Mouse (Mus musculus): ENCODE results near the gene Atp2a3. TPM values are rescaled to one million over a fixed set of nuclear protein-coding genes. Genes with fewer than 3 reads are reported as not detected.
A peak's percentile ranks its signal among the peaks of the same experiment; 100 is the strongest.

Gene Atp2a3
- polyA plus RNA-seq, 1 experiment from 2014 or later, result 33.1 TPM

DNA sequence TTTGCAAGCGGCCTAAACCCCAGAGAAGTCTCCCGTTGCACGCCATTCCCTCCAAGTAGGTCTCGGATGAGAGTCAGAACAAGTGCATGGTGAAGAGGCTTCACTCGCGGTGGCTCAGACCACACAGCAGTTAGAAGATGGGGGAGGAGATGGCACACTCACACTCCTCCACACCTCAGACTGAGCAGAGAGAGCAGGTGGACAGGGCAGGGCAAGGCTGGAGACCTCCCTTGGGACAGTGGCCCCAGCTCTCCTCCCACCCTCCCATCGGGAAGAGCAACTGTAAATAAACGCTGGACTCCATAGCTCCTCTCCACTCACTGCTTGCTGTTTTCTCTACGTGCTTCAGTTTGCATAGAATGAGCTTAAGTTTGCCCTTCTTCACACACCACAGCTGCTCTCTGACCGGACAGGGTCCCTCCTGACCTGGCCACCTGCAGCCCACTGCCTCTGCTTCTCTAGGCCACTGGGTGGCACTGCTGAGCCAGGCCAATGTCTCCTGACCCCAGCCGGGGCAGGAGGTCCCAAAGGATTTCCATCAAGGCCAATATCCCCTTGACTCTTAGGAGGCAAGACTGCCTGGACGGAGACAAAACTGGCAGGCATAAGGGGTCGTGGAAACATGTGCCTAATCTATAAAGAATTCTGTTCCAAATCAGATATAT is 34.6 kb upstream of the Atp2a3 start:
- no peak overlapping the region for H3K27ac ChIP-seq (ENCODE audit: low read length)
- H3K9ac ChIP-seq (replicated peaks; ENCODE audit: low read depth), result no peak overlapping the region
- TF ChIP-seq EP300 (IDR thresholded peaks at IDR 0.05), result no peak
- peak; percentile 99 for TF ChIP-seq CTCF (IDR thresholded peaks at IDR 0.05)
- no peak overlapping the region for H3K4me2 ChIP-seq (replicated peaks; ENCODE audit: low read depth, low read length)
- H3K27me3 ChIP-seq (replicated peaks; ENCODE audit: insufficient read depth, low read length), result no peaks in the 10 kb centered on the region
- no peaks in the 10 kb centered on the region for H3K4me1 ChIP-seq (ENCODE audit: insufficient read depth, low read depth, low read length)
- WGBS, result 46% methylated on average over 13 of the region's 13 CpGs
- peak; percentile 63 for DNase-seq (ENCODE audit: low spot score)
- H3K36me3 ChIP-seq (ENCODE audit: insufficient read depth, low read length), result peaks cover 10% of the 10 kb centered on the region; the same call in 1 of the 2 replicates
- no peak overlapping the region for H3K4me3 ChIP-seq (ENCODE audit: low read depth, low read length)
- ATAC-seq, result peak; percentile 59
- H3K9me3 ChIP-seq (ENCODE audit: low read length), result no peaks in the 10 kb centered on the region

DNA sequence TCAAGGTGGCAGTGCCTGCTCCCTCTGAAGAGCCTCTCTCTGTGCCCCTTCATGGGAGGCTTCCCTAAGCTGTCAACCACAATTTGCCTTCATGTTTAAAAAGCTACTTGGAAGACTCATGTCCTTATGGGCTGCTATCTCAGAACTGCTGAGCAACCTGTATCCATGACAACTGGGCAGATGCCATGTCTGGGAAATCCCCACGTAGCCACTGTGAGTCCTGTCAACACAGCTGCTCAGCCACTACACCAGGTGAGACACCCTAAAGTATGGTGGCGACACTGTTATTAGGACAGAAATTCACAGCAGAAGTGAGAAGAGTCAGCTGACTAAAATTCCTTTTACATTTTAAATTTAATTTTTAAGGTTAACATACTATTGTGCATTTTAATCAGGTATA is 32.5 kb upstream of the Atp2a3 start:
- Histone ChIP-seq H3K4me1 (ENCODE audit: insufficient read depth, low read depth, low read length) (no peaks in the 10 kb centered on the region), H3K9ac (replicated peaks; ENCODE audit: low read depth) (no peak overlapping the region), H3K4me2 (replicated peaks; ENCODE audit: low read depth, low read length) (no peak overlapping the region), H3K27ac (ENCODE audit: low read length) (no peak overlapping the region), H3K36me3 (ENCODE audit: insufficient read depth, low read length) (peaks cover 6% of the 10 kb centered on the region; the same call in 1 of the 2 replicates), H3K4me3 (ENCODE audit: low read depth, low read length) (no peak overlapping the region), H3K9me3 (ENCODE audit: low read length) (no peaks in the 10 kb centered on the region), H3K27me3 (replicated peaks; ENCODE audit: insufficient read depth, low read length) (no peaks in the 10 kb centered on the region)
- WGBS, result 53% methylated on average over 2 of the region's 2 CpGs
- DNase-seq (ENCODE audit: low spot score), result no peak
- TF ChIP-seq EP300 (IDR thresholded peaks at IDR 0.05) (no peak), CTCF (IDR thresholded peaks at IDR 0.05) (no peak)
- no peak for ATAC-seq

DNA sequence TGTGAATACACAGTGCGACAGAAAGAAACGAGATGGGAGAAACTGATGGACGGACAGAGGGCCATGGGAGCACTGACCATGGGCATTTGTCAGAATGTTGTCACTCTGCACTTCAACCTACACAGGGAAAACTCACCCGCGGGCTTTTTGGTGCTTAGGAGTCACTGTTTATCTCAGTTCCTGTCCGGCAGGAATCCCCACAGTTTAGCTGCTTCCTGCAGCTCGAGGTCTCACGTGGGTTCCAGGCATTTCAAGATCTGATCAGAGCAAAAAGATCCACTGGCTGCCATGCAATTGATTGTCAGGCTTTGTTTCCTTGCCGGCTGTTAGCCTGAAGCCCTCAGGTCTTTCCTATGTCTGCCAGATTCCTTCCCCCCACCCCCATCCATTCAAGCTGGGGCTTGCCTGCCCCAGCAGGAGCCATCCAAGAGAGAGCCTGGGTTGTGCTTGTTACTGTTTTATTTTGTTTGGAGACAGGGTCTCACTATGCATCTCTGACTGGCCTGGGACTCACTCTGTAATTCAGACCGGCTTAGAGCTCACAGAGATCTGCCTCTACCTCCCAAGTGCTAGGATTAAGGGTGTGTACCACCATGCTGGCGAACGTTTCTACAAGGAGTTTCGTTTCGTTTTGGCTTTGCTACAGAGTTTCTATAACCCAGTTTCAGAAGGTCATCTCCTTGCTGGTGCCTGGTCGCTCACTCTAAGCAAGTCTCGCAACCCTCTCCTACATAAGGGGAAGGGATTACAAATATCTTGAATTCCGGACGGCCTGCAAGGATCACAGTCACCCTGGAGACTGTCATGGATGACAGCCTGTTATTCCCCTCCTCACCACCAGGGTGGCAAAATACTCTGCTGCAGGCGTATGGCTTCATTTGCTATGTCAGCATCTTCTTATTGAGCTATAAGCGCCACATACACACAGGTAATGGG is 20.5 kb upstream of the Atp2a3 start:
- TF ChIP-seq CTCF (IDR thresholded peaks at IDR 0.05) (peak; percentile 91), EP300 (IDR thresholded peaks at IDR 0.05) (0 out of 2 replicates have a peak, but pooled peaks have one; percentile 13)
- peak; percentile 89 for DNase-seq (ENCODE audit: low spot score)
- Histone ChIP-seq H3K4me1 (ENCODE audit: insufficient read depth, low read depth, low read length) (peaks cover 14% of the 10 kb centered on the region), H3K9ac (replicated peaks; ENCODE audit: low read depth) (no peak overlapping the region), H3K9me3 (ENCODE audit: low read length) (no peaks in the 10 kb centered on the region), H3K27me3 (replicated peaks; ENCODE audit: insufficient read depth, low read length) (no peaks in the 10 kb centered on the region), H3K4me3 (ENCODE audit: low read depth, low read length) (peak overlapping the region; percentile 27), H3K4me2 (replicated peaks; ENCODE audit: low read depth, low read length) (peak overlapping the region; percentile 53), H3K36me3 (ENCODE audit: insufficient read depth, low read length) (no peaks in the 10 kb centered on the region), H3K27ac (ENCODE audit: low read length) (peak overlapping the region; percentile 68; the same call in 1 of the 2 replicates)
- WGBS, result 27% methylated on average over 20 of the region's 20 CpGs
- peak; percentile 80 for ATAC-seq

- H3K27ac ChIP-seq (ENCODE audit: low read length), result peak overlapping the region; percentile 84
- no peaks in the 10 kb centered on the region for H3K27me3 ChIP-seq (replicated peaks; ENCODE audit: insufficient read depth, low read length)
- H3K4me1 ChIP-seq (ENCODE audit: insufficient read depth, low read depth, low read length), result peaks cover 26% of the 10 kb centered on the region
- ATAC-seq (peak; percentile 55), DNase-seq (ENCODE audit: low spot score) (peak; percentile 62)
- H3K36me3 ChIP-seq (ENCODE audit: insufficient read depth, low read length), result no peaks in the 10 kb centered on the region
- no peak overlapping the region for H3K9ac ChIP-seq (replicated peaks; ENCODE audit: low read depth)
- H3K4me3 ChIP-seq (ENCODE audit: low read depth, low read length), result no peak overlapping the region
- 28% methylated on average over 7 of the region's 7 CpGs for WGBS
- no peak overlapping the region for H3K4me2 ChIP-seq (replicated peaks; ENCODE audit: low read depth, low read length)
- no peaks in the 10 kb centered on the region for H3K9me3 ChIP-seq (ENCODE audit: low read length)
- no peak; the same call in 1 of the 2 replicates for TF ChIP-seq EP300 (IDR thresholded peaks at IDR 0.05)
- TF ChIP-seq CTCF (IDR thresholded peaks at IDR 0.05), result no peak
Observed at GRCm38 (mm10) chr11:72944996-72945793, 15.8 kb upstream of the Atp2a3 start.

- Histone ChIP-seq H3K27ac (ENCODE audit: low read length) (peak overlapping the region; percentile 84), H3K9me3 (ENCODE audit: low read length) (no peaks in the 10 kb centered on the region), H3K36me3 (ENCODE audit: insufficient read depth, low read length) (no peaks in the 10 kb centered on the region), H3K9ac (replicated peaks; ENCODE audit: low read depth) (no peak overlapping the region), H3K4me1 (ENCODE audit: insufficient read depth, low read depth, low read length) (peaks cover 26% of the 10 kb centered on the region), H3K4me3 (ENCODE audit: low read depth, low read length) (no peak overlapping the region), H3K4me2 (replicated peaks; ENCODE audit: low read depth, low read length) (no peak overlapping the region), H3K27me3 (replicated peaks; ENCODE audit: insufficient read depth, low read length) (no peaks in the 10 kb centered on the region)
- DNase-seq (ENCODE audit: low spot score) (peak; percentile 78), ATAC-seq (peak; percentile 87)
- TF ChIP-seq EP300 (IDR thresholded peaks at IDR 0.05) (peak; percentile 51; the same call in 1 of the 2 replicates), CTCF (IDR thresholded peaks at IDR 0.05) (peak; percentile 24; the same call in 1 of the 2 replicates)
- WGBS, result 11% methylated on average over 6 of the region's 6 CpGs
Observed at GRCm38 (mm10) chr11:72945875-72946559, 15.0 kb upstream of the Atp2a3 start.
